Mouse (Mus musculus): ENCODE data around the gene Olfr1453. TPM values are rescaled to one million over a fixed set of nuclear protein-coding genes. Genes with fewer than 3 reads are reported as not detected.
"Not testable (repeated sequence)": the region's sequence is repeated elsewhere in the genome, so short reads cannot be mapped to it uniquely, and the experiment has no call there.

Gene Olfr1453
- total RNA-seq (2021): not detected
- long read RNA-seq: 0 reads

- DNase-seq (ENCODE audit: low spot score in 2 of 2): no peak
These were observed at the start of gene Olfr1453 for GRCm38 (mm10) chr19:13028227-13028626. Olfr1453 (minus strand) TSS chr19:13028327.

- no peak for DNase-seq (ENCODE audit: low spot score in 2 of 2)
These were observed 32.2 kb upstream of the Olfr1453 start, which contains the start of gene Olfr1454 for GRCm38 (mm10) chr19:13060310-13060709. Olfr1454 (plus strand) TSS chr19:13060610.

GRCm38 (mm10) chr19:12994714-12995113 is 33.4 kb downstream of the Olfr1453 start, which contains the start of gene Olfr1451:
Olfr1451 (plus strand) TSS chr19:12995014.
- no peak for DNase-seq (ENCODE audit: low spot score in 2 of 2)

GRCm38 (mm10) chr19:12992316-12992715 is 35.8 kb downstream of the Olfr1453 start:
- DNase-seq (ENCODE audit: low spot score in 2 of 2): not testable (repeated sequence)

Other genes with a start within 250 kb of the Olfr1453 start
- gene Zfp91, start 232.2 kb downstream of the Olfr1453 start, total RNA-seq (2021): 10 to 100 TPM; 84.6 to 90.8 TPM
- 1 to 10 TPM; 1.0 to 1.9 TPM for gene Lpxn, start 232.1 kb downstream of the Olfr1453 start, total RNA-seq (2021)
- gene Gm5244, start 181.6 kb downstream of the Olfr1453 start, total RNA-seq (2021): not detected
- gene Olfr1444, start 171.0 kb downstream of the Olfr1453 start, total RNA-seq (2021): not detected
- not detected for gene Olfr1445, start 144.5 kb downstream of the Olfr1453 start, total RNA-seq (2021)
- gene Olfr1446, start 134.8 kb downstream of the Olfr1453 start, total RNA-seq (2021): not detected
- gene Olfr1447, start 124.6 kb downstream of the Olfr1453 start, total RNA-seq (2021): not detected
- gene Olfr1448, start 103.9 kb downstream of the Olfr1453 start, total RNA-seq (2021): not detected
- gene Olfr1449, start 97.5 kb downstream of the Olfr1453 start, total RNA-seq (2021): not detected
- not detected for gene Olfr1450, start 78.1 kb downstream of the Olfr1453 start, total RNA-seq (2021)
- not detected for gene Olfr1451, start 33.3 kb downstream of the Olfr1453 start, total RNA-seq (2021)
- gene Olfr1454, start 32.3 kb upstream of the Olfr1453 start, total RNA-seq (2021): not detected
- gene Olfr1457, start 69.6 kb upstream of the Olfr1453 start, total RNA-seq (2021): not detected
- not detected for gene Olfr1458, start 78.4 kb upstream of the Olfr1453 start, total RNA-seq (2021)
- under 1 TPM; 0.17 to 0.18 TPM for gene Olfr1459, start 121.2 kb upstream of the Olfr1453 start, total RNA-seq (2021)
- not detected for gene Olfr1461, start 134.7 kb upstream of the Olfr1453 start, total RNA-seq (2021)
- gene Olfr1462, start 157.4 kb upstream of the Olfr1453 start, total RNA-seq (2021): not detected
- gene Olfr1463, start 203.0 kb upstream of the Olfr1453 start, total RNA-seq (2021): not detected

All from layer of hippocampus, adult 18-20 months (tissue).